Mouse (Mus musculus): Measurements from ENCODE around the gene Rpl27. TPM values are rescaled to one million over a fixed set of nuclear protein-coding genes. Genes with fewer than 3 reads are reported as not detected.
"Not testable (repeated sequence)": the region's sequence is repeated elsewhere in the genome, so short reads cannot be mapped to it uniquely, and the experiment has no call there.

The Rpl27 gene
- total and polyA plus RNA-seq, 2 experiments, result 230 to 236 TPM

DNA sequence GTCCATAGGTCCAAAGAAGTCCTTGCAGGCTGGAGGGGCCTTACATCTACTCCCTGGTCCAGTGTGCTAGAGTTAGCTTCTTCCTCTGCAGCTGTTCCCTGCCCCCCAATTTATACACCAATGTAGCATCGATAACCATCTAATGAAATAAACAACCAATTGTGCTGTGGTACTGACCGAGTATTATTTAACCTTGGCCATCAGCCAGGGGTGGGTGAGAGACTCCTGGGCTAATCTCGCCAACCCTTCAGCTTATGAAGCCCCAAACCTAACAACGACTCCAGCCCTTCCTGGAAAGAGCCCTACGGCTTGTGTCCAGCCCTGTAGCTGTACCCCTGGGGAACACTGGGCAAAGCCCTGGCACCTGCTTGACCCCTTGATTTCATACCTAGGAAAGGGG lies 32.2 kb downstream of the Rpl27 start:
- 82% methylated on average over 5 of the region's 5 CpGs for WGBS

DNA sequence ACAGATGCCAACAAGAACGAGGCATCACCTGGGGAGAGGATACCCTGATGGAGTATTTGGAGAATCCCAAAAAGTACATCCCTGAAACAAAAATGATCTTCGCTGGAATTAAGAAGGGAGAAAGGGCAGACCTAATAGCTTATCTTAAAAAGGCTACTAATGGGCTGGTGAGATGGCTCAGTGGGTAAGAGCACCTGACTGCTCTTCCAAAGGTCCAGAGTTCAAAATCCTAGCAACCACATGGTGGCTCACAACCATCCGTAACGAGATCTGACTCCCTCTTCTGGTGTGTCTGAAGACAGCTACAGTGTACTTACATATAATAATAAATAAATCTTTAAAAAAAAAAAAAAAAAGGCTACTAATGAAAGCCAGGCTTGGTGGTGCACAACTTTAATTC lies 34.3 kb downstream of the Rpl27 start:
- H3K36me3 ChIP-seq (ENCODE audit: control insufficient read depth, insufficient read depth, low read length); H3K79me2 ChIP-seq (ENCODE audit: control insufficient read depth, insufficient read depth, low read length); H3K27ac ChIP-seq (replicated peaks; ENCODE audit: insufficient read depth, low read depth, low read length); H3K4me3 ChIP-seq (ENCODE audit: insufficient read depth, low read depth, low read length); H3K27me3 ChIP-seq (ENCODE audit: control insufficient read depth, insufficient read depth, low read length); H3K9ac ChIP-seq (ENCODE audit: low read depth, low read length): not testable (repeated sequence)
- DNase-seq (ENCODE audit: extremely low read depth, low read depth, low spot score), result peak; percentile 39
- peaks cover 18% of the 10 kb centered on the region for H3K4me1 ChIP-seq (ENCODE audit: control insufficient read depth, insufficient read depth, low read length)
- 74% methylated on average over 4 of the region's 4 CpGs for WGBS

More for the DNA sequence above, 32.2 kb downstream of the Rpl27 start:
- Histone ChIP-seq H3K4me3 (ENCODE audit: insufficient read depth, low read depth, low read length) (no peak overlapping the region), H3K79me2 (ENCODE audit: control insufficient read depth, insufficient read depth, low read length) (no peaks in the 10 kb centered on the region), H3K27ac (replicated peaks; ENCODE audit: insufficient read depth, low read depth, low read length) (no peak overlapping the region), H3K27me3 (ENCODE audit: control insufficient read depth, insufficient read depth, low read length) (no peaks in the 10 kb centered on the region), H3K4me1 (ENCODE audit: control insufficient read depth, insufficient read depth, low read length) (peaks cover 5% of the 10 kb centered on the region), H3K36me3 (ENCODE audit: control insufficient read depth, insufficient read depth, low read length) (no peaks in the 10 kb centered on the region), H3K9ac (ENCODE audit: low read depth, low read length) (no peak overlapping the region)
- TF ChIP-seq POLR2A (IDR thresholded peaks at IDR 0.05; ENCODE audit: extremely low read depth, insufficient read depth, low read length) (no peak), CTCF (IDR thresholded peaks at IDR 0.05; ENCODE audit: low read depth, low read length) (no peak)
- no peak for DNase-seq (ENCODE audit: extremely low read depth, low read depth, low spot score)

DNA sequence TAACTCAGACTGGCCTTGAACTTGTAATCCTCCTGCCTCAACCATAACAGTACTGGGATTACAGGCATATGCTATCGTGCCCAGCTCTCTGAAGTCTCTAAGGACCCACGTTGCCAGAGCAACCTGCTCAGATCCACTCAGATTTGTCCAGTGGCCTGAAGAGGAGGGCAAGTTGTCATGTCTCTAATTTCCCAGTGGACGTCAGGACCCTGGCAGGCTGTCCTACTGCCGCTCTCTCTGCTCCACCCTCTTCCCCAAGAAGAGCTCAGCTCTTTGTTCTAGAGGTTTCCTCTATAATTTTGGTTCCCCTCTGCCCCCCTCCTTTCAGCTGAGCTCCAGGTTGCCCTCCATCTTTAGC lies 35.1 kb downstream of the Rpl27 start:
- Histone ChIP-seq H3K9ac (ENCODE audit: low read depth, low read length) (no peak overlapping the region), H3K27ac (replicated peaks; ENCODE audit: insufficient read depth, low read depth, low read length) (no peak overlapping the region), H3K27me3 (ENCODE audit: control insufficient read depth, insufficient read depth, low read length) (no peaks in the 10 kb centered on the region), H3K4me3 (ENCODE audit: insufficient read depth, low read depth, low read length) (no peak overlapping the region), H3K36me3 (ENCODE audit: control insufficient read depth, insufficient read depth, low read length) (no peaks in the 10 kb centered on the region), H3K4me1 (ENCODE audit: control insufficient read depth, insufficient read depth, low read length) (peaks cover 21% of the 10 kb centered on the region), H3K79me2 (ENCODE audit: control insufficient read depth, insufficient read depth, low read length) (no peaks in the 10 kb centered on the region)
- 81% methylated on average over 4 of the region's 4 CpGs for WGBS
- no peak for TF ChIP-seq POLR2A (IDR thresholded peaks at IDR 0.05; ENCODE audit: extremely low read depth, insufficient read depth, low read length)
- TF ChIP-seq CTCF (IDR thresholded peaks at IDR 0.05; ENCODE audit: low read depth, low read length), result no peak
- no peak for DNase-seq (ENCODE audit: extremely low read depth, low read depth, low spot score)

DNA sequence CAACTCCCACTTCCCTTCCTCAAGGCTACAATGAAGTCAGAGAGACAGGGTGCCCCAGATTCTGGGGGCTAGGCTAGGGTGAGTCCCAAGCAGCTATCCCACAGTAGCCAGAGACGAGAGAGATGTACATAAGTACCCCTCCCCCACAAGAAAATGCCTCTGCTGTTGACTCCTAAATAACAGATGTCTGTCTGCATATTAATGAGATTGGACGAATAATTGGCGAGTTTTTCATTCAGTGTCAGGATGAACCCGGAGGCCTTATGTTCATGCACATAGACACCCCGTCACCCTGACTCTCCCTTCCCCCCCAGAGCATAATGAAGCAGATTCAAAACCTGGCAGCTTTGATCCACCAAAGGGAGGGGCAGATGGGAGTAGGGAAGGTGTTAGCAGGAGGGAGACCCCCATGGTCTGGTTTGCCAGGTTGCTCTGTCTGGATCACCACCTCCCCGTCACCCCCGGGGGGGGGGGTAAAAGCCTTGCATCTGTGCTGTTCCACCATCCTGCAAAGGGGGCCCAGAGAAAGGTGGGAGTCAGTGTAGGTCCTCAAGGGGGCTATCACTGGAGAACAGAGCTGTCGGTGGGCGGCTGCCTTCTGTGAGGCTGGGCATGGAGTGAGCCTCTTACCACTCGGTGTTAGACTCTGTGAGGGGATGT lies 35.6 kb downstream of the Rpl27 start:
- H3K79me2 ChIP-seq (ENCODE audit: control insufficient read depth, insufficient read depth, low read length), result no peaks in the 10 kb centered on the region
- no peak for DNase-seq (ENCODE audit: extremely low read depth, low read depth, low spot score)
- no peak overlapping the region for H3K27ac ChIP-seq (replicated peaks; ENCODE audit: insufficient read depth, low read depth, low read length)
- H3K4me3 ChIP-seq (ENCODE audit: insufficient read depth, low read depth, low read length), result no peak overlapping the region
- H3K9ac ChIP-seq (ENCODE audit: low read depth, low read length), result no peak overlapping the region
- TF ChIP-seq POLR2A (IDR thresholded peaks at IDR 0.05; ENCODE audit: extremely low read depth, insufficient read depth, low read length) (no peak), CTCF (IDR thresholded peaks at IDR 0.05; ENCODE audit: low read depth, low read length) (no peak)
- H3K4me1 ChIP-seq (ENCODE audit: control insufficient read depth, insufficient read depth, low read length), result peaks cover 21% of the 10 kb centered on the region
- no peaks in the 10 kb centered on the region for H3K27me3 ChIP-seq (ENCODE audit: control insufficient read depth, insufficient read depth, low read length)
- no peaks in the 10 kb centered on the region for H3K36me3 ChIP-seq (ENCODE audit: control insufficient read depth, insufficient read depth, low read length)
- WGBS, result 90% methylated on average over 10 of the region's 10 CpGs

DNA sequence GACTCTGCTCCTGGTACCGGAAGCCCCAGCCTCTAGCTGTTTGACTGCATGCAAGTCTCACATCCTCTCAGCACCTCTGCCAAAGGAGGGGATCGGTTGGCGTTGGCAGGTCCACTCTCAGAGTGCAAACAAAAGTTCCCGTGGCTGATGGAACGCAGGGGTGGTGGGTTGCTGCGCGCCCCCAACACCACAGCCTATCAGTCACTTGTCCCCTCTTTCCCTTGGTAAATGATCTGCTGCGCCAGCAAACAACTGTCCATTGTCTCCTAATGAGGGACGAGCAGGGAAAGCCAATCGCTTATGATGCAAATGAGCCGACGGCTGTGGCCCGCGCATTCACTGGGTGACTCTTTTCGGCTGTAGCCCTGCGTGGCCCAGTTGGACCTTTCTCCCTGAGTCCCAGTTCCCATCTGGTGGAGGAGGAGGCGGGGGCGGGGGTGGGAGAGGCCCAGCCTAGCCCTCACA lies 37.1 kb downstream of the Rpl27 start:
- H3K36me3 ChIP-seq (ENCODE audit: control insufficient read depth, insufficient read depth, low read length), result no peaks in the 10 kb centered on the region
- no peaks in the 10 kb centered on the region for H3K79me2 ChIP-seq (ENCODE audit: control insufficient read depth, insufficient read depth, low read length)
- peak overlapping the region; percentile 36 for H3K9ac ChIP-seq (ENCODE audit: low read depth, low read length)
- no peaks in the 10 kb centered on the region for H3K27me3 ChIP-seq (ENCODE audit: control insufficient read depth, insufficient read depth, low read length)
- TF ChIP-seq CTCF (IDR thresholded peaks at IDR 0.05; ENCODE audit: low read depth, low read length) (no peak), POLR2A (IDR thresholded peaks at IDR 0.05; ENCODE audit: extremely low read depth, insufficient read depth, low read length) (no peak)
- WGBS, result 17% methylated on average over 18 of the region's 18 CpGs
- H3K4me1 ChIP-seq (ENCODE audit: control insufficient read depth, insufficient read depth, low read length), result peaks cover 25% of the 10 kb centered on the region
- peak overlapping the region; percentile 31; the same call in 1 of the 2 replicates for H3K4me3 ChIP-seq (ENCODE audit: insufficient read depth, low read depth, low read length)
- DNase-seq (ENCODE audit: extremely low read depth, low read depth, low spot score), result peak; percentile 45
- peak overlapping the region; percentile 37 for H3K27ac ChIP-seq (replicated peaks; ENCODE audit: insufficient read depth, low read depth, low read length)

DNA sequence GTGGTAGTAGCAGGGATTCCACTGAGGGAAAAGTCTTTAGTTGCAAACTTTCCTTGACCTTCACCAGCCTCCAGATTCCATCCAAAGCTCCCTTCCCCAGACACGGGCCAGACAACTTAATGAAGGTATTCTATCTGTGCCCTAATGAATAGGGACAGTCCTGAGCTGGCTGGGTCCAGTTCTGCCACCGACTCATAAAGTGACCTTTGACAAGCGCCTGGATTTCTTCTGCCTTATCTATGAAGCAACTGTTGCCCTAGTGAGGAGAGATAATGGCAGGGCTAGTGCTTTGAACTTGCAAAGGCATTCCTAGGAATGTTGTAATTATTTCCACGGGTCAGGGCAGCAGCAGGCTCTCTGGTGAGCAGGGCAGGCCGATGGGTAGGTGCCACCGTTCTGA lies 38.8 kb downstream of the Rpl27 start:
- TF ChIP-seq POLR2A (IDR thresholded peaks at IDR 0.05; ENCODE audit: extremely low read depth, insufficient read depth, low read length) (no peak), CTCF (IDR thresholded peaks at IDR 0.05; ENCODE audit: low read depth, low read length) (no peak)

More for the DNA sequence above, 38.8 kb downstream of the Rpl27 start:
- no peaks in the 10 kb centered on the region for H3K27me3 ChIP-seq (ENCODE audit: control insufficient read depth, insufficient read depth, low read length)
- H3K79me2 ChIP-seq (ENCODE audit: control insufficient read depth, insufficient read depth, low read length), result no peaks in the 10 kb centered on the region
- H3K27ac ChIP-seq (replicated peaks; ENCODE audit: insufficient read depth, low read depth, low read length), result peak overlapping the region; percentile 9
- 11% methylated on average over 6 of the region's 6 CpGs for WGBS
- no peak overlapping the region for H3K9ac ChIP-seq (ENCODE audit: low read depth, low read length)
- H3K36me3 ChIP-seq (ENCODE audit: control insufficient read depth, insufficient read depth, low read length), result no peaks in the 10 kb centered on the region
- peaks cover 29% of the 10 kb centered on the region for H3K4me1 ChIP-seq (ENCODE audit: control insufficient read depth, insufficient read depth, low read length)
- no peak overlapping the region for H3K4me3 ChIP-seq (ENCODE audit: insufficient read depth, low read depth, low read length)
- DNase-seq (ENCODE audit: extremely low read depth, low read depth, low spot score), result peak; percentile 94
